Mouse (Mus musculus) heart, adult 2 months (tissue): ENCODE data around the gene Hes2.

Experiments used
- CTCF ChIP-seq: fragments of 200-600 bp; IDR thresholded peaks from 2 replicates; pipeline ENCODE4 v1.8.1; 2022; ENCODE audit warnings: antibody characterized with exemption, mild to moderate bottlenecking, moderate library complexity
- EP300 ChIP-seq: fragments of 200-500 bp; IDR thresholded peaks from 2 replicates; pipeline ENCODE4 v1.6.1; 2011; ENCODE audit warnings: low read depth, low read length, control low read depth; ENCODE audit not compliant: insufficient read depth
- POLR2A ChIP-seq: fragments of 200-500 bp; IDR thresholded peaks from 2 replicates; pipeline ENCODE4 v1.6.1; 2011; ENCODE audit warnings: mild to moderate bottlenecking, low read depth, low read length, control low read depth; ENCODE audit not compliant: insufficient read depth

- no peak for TF ChIP-seq POLR2A
- TF ChIP-seq EP300 = peak; percentile 75; the same call in 1 of the 2 replicates
- peak; percentile 61 for TF ChIP-seq CTCF
Measured at GRCm38 (mm10) chr4:152204663-152205062, 46.0 kb downstream of the Hes2 start.
